Mouse (Mus musculus): ENCODE measurements at regions not wholly inside any gene's neighbourhood (a gene's known extent, or its start where the extent isn't known, plus 50 kb on each side); places are given as distances from the start of the nearest gene placed in this dataset.

GRCm38 (mm10) chr15:93875685-93876084, 280.0 kb upstream of the Prickle1 start:
- no peak overlapping the region for H3K4me3 ChIP-seq (ENCODE audit: low read depth, low read length)
- ATAC-seq (replicated peaks; ENCODE audit: low FRiP score, low TSS enrichment, low read depth), result no peak

GRCm38 (mm10) chr15:93874206-93874605, 278.5 kb upstream of the Prickle1 start:
- ATAC-seq (replicated peaks; ENCODE audit: low FRiP score, low TSS enrichment, low read depth) (no peak), DNase-seq (ENCODE audit: low spot score) (no peak)
- H3K36me3 ChIP-seq (ENCODE audit: control insufficient read depth, insufficient read depth, low read length), result no peaks in the 10 kb centered on the region
- no peak overlapping the region for H3K4me2 ChIP-seq (ENCODE audit: low read length)
- no peak overlapping the region for H3K9ac ChIP-seq (ENCODE audit: low read length)
- H3K4me3 ChIP-seq (ENCODE audit: low read depth, low read length), result no peak overlapping the region
- H3K27me3 ChIP-seq (replicated peaks; ENCODE audit: control insufficient read depth, insufficient read depth, low read length), result no peaks in the 10 kb centered on the region
- H3K9me3 ChIP-seq (ENCODE audit: control insufficient read depth, low read length), result no peaks in the 10 kb centered on the region
- WGBS, result 59% methylated on average over 6 of the region's 6 CpGs
- no peak overlapping the region for H3K27ac ChIP-seq (ENCODE audit: low read depth)
- no peaks in the 10 kb centered on the region for H3K4me1 ChIP-seq (replicated peaks; ENCODE audit: control insufficient read depth, insufficient read depth, low read length)

More at GRCm38 (mm10) chr15:93875685-93876084, 280.0 kb upstream of the Prickle1 start:
- Histone ChIP-seq H3K9me3 (ENCODE audit: control insufficient read depth, low read length) (no peaks in the 10 kb centered on the region), H3K4me1 (replicated peaks; ENCODE audit: control insufficient read depth, insufficient read depth, low read length) (no peaks in the 10 kb centered on the region; the same call in 1 of the 2 replicates), H3K27ac (ENCODE audit: low read depth) (no peak overlapping the region), H3K36me3 (ENCODE audit: control insufficient read depth, insufficient read depth, low read length) (no peaks in the 10 kb centered on the region), H3K4me2 (ENCODE audit: low read length) (no peak overlapping the region), H3K9ac (ENCODE audit: low read length) (no peak overlapping the region), H3K27me3 (replicated peaks; ENCODE audit: control insufficient read depth, insufficient read depth, low read length) (no peaks in the 10 kb centered on the region)
- DNase-seq (ENCODE audit: low spot score), result no peak
- whole genome bisulfite sequencing, result 71% methylated on average over 1 of the region's 1 CpGs

DNA sequence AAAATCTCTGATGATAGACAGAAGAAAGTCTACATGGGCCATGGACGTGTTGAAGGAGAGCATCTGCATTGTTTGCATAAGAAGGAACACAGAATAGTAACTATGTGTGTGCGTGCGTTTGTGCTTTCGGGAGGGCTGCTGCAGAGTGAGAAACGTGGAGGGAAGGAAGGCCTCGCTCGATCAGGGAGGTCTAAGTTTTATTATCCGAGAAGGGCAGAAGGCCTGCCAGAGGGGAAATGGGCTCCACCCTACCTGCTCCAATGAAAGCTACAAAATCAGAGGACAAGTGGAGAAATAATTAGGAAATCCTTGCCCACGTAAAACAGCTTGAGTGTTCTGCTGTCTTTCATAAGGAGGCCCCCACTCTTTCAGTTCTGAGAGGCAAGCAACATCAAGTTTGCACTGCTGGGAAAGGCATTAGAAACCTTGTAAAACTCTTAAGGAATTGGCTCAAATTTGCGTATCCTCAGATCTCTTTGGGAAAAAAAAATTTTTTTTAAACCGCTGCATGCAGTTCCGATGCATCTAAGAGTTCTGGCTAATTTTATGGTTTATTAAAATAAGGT, 261.7 kb upstream of the Prickle1 start:
- Histone ChIP-seq H3K4me2 (ENCODE audit: low read length) (no peak overlapping the region), H3K4me3 (ENCODE audit: low read depth, low read length) (no peak overlapping the region), H3K36me3 (ENCODE audit: control insufficient read depth, insufficient read depth, low read length) (no peaks in the 10 kb centered on the region), H3K27me3 (replicated peaks; ENCODE audit: control insufficient read depth, insufficient read depth, low read length) (no peaks in the 10 kb centered on the region), H3K9ac (ENCODE audit: low read length) (no peak overlapping the region), H3K27ac (ENCODE audit: low read depth) (no peak overlapping the region), H3K9me3 (ENCODE audit: control insufficient read depth, low read length) (no peaks in the 10 kb centered on the region), H3K4me1 (replicated peaks; ENCODE audit: control insufficient read depth, insufficient read depth, low read length) (no peaks in the 10 kb centered on the region)
- ATAC-seq (replicated peaks; ENCODE audit: low FRiP score, low TSS enrichment, low read depth) (no peak), DNase-seq (ENCODE audit: low spot score) (peak; percentile 48)
- 79% methylated on average over 12 of the region's 12 CpGs for WGBS

GRCm38 (mm10) chr15:93853221-93853620, 257.5 kb upstream of the Prickle1 start:
- DNase-seq (ENCODE audit: low spot score) (peak; percentile 32), ATAC-seq (replicated peaks; ENCODE audit: low FRiP score, low TSS enrichment, low read depth) (no peak)
- no peak overlapping the region for H3K9ac ChIP-seq (ENCODE audit: low read length)
- WGBS, result 38% methylated on average over 3 of the region's 3 CpGs
- no peaks in the 10 kb centered on the region for H3K27me3 ChIP-seq (replicated peaks; ENCODE audit: control insufficient read depth, insufficient read depth, low read length)
- no peaks in the 10 kb centered on the region for H3K4me1 ChIP-seq (replicated peaks; ENCODE audit: control insufficient read depth, insufficient read depth, low read length)
- no peak overlapping the region for H3K4me2 ChIP-seq (ENCODE audit: low read length)
- H3K4me3 ChIP-seq (ENCODE audit: low read depth, low read length), result no peak overlapping the region
- no peaks in the 10 kb centered on the region for H3K36me3 ChIP-seq (ENCODE audit: control insufficient read depth, insufficient read depth, low read length)
- H3K9me3 ChIP-seq (ENCODE audit: control insufficient read depth, low read length), result no peaks in the 10 kb centered on the region
- H3K27ac ChIP-seq (ENCODE audit: low read depth), result no peak overlapping the region

GRCm38 (mm10) chr15:93852126-93852525, 256.4 kb upstream of the Prickle1 start:
- 96% methylated on average over 4 of the region's 4 CpGs for WGBS
- H3K27ac ChIP-seq (ENCODE audit: low read depth), result no peak overlapping the region
- no peak overlapping the region for H3K9ac ChIP-seq (ENCODE audit: low read length)
- ATAC-seq (replicated peaks; ENCODE audit: low FRiP score, low TSS enrichment, low read depth) (no peak), DNase-seq (ENCODE audit: low spot score) (peak; percentile 6)
- no peak overlapping the region for H3K4me3 ChIP-seq (ENCODE audit: low read depth, low read length)
- no peaks in the 10 kb centered on the region for H3K27me3 ChIP-seq (replicated peaks; ENCODE audit: control insufficient read depth, insufficient read depth, low read length)
- H3K36me3 ChIP-seq (ENCODE audit: control insufficient read depth, insufficient read depth, low read length), result no peaks in the 10 kb centered on the region
- H3K4me2 ChIP-seq (ENCODE audit: low read length), result no peak overlapping the region
- no peaks in the 10 kb centered on the region for H3K4me1 ChIP-seq (replicated peaks; ENCODE audit: control insufficient read depth, insufficient read depth, low read length)
- no peaks in the 10 kb centered on the region for H3K9me3 ChIP-seq (ENCODE audit: control insufficient read depth, low read length)

GRCm38 (mm10) chr15:93850388-93850787, 254.7 kb upstream of the Prickle1 start:
- H3K36me3 ChIP-seq (ENCODE audit: control insufficient read depth, insufficient read depth, low read length), result no peaks in the 10 kb centered on the region
- ATAC-seq (replicated peaks; ENCODE audit: low FRiP score, low TSS enrichment, low read depth), result no peak
- WGBS, result 88% methylated on average over 6 of the region's 6 CpGs
- H3K27ac ChIP-seq (ENCODE audit: low read depth), result no peak overlapping the region
- H3K4me2 ChIP-seq (ENCODE audit: low read length), result no peak overlapping the region
- no peaks in the 10 kb centered on the region for H3K27me3 ChIP-seq (replicated peaks; ENCODE audit: control insufficient read depth, insufficient read depth, low read length)
- H3K4me1 ChIP-seq (replicated peaks; ENCODE audit: control insufficient read depth, insufficient read depth, low read length), result no peaks in the 10 kb centered on the region
- H3K4me3 ChIP-seq (ENCODE audit: low read depth, low read length), result no peak overlapping the region
- no peaks in the 10 kb centered on the region for H3K9me3 ChIP-seq (ENCODE audit: control insufficient read depth, low read length)
- no peak overlapping the region for H3K9ac ChIP-seq (ENCODE audit: low read length)
- peak; percentile 29 for DNase-seq (ENCODE audit: low spot score)

DNA sequence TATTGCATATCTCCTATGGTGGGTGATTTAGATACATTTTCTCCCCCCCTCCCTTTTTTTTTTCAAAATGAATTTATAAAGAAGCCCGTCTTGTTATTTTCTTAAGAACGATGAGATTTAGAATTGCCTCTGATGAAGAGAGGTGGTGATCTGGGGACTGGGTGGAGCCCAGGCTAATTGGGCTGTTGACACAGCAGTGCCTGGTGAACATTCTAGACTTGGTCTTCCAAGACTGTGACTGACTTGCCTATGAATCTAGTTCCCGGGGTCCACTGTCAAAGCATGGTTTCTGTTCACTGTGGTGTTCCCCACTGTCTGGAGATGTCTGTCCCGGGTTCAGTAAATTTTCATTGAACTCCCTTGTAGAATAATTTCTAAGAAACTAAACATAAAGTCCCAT, 253.1 kb upstream of the Prickle1 start:
- Histone ChIP-seq H3K27ac (ENCODE audit: low read depth) (no peak overlapping the region), H3K4me2 (ENCODE audit: low read length) (no peak overlapping the region), H3K9ac (ENCODE audit: low read length) (no peak overlapping the region), H3K36me3 (ENCODE audit: control insufficient read depth, insufficient read depth, low read length) (no peaks in the 10 kb centered on the region), H3K4me3 (ENCODE audit: low read depth, low read length) (no peak overlapping the region), H3K27me3 (replicated peaks; ENCODE audit: control insufficient read depth, insufficient read depth, low read length) (no peaks in the 10 kb centered on the region), H3K4me1 (replicated peaks; ENCODE audit: control insufficient read depth, insufficient read depth, low read length) (no peaks in the 10 kb centered on the region), H3K9me3 (ENCODE audit: control insufficient read depth, low read length) (no peaks in the 10 kb centered on the region)
- WGBS, result 83% methylated on average over 4 of the region's 4 CpGs
- DNase-seq (ENCODE audit: low spot score) (peak; percentile 38), ATAC-seq (replicated peaks; ENCODE audit: low FRiP score, low TSS enrichment, low read depth) (no peak)

DNA sequence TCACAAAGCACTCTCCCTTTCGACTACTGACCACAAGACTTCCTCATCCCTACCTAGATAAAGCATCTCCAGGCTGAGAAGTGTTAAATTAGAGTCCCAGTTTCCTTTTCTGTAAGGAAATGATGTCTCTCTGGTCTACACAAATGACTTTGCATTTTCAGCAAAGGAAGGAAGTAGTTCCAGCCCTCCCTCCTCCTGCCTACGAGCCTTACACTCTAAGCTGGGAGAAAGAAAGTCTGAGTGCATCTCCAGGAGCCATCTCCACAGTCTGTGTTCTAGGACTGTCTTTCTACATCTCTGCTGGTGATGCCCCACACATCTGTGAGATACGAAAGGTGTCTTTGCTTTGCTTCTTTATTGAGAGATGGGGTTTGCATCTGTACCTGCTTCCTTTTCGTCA, 251.1 kb upstream of the Prickle1 start:
- DNase-seq (ENCODE audit: low spot score) (no peak), ATAC-seq (replicated peaks; ENCODE audit: low FRiP score, low TSS enrichment, low read depth) (no peak)
- H3K9me3 ChIP-seq (ENCODE audit: control insufficient read depth, low read length), result no peaks in the 10 kb centered on the region
- no peak overlapping the region for H3K9ac ChIP-seq (ENCODE audit: low read length)
- no peak overlapping the region for H3K27ac ChIP-seq (ENCODE audit: low read depth)
- 78% methylated on average over 4 of the region's 4 CpGs for WGBS
- H3K4me2 ChIP-seq (ENCODE audit: low read length), result no peak overlapping the region
- H3K4me1 ChIP-seq (replicated peaks; ENCODE audit: control insufficient read depth, insufficient read depth, low read length), result no peaks in the 10 kb centered on the region
- H3K27me3 ChIP-seq (replicated peaks; ENCODE audit: control insufficient read depth, insufficient read depth, low read length), result no peaks in the 10 kb centered on the region
- no peaks in the 10 kb centered on the region for H3K36me3 ChIP-seq (ENCODE audit: control insufficient read depth, insufficient read depth, low read length)
- no peak overlapping the region for H3K4me3 ChIP-seq (ENCODE audit: low read depth, low read length)

- no peak overlapping the region for H3K4me3 ChIP-seq (ENCODE audit: low read depth, low read length)
- WGBS, result 60% methylated on average over 6 of the region's 6 CpGs
- H3K4me2 ChIP-seq (ENCODE audit: low read length), result no peak overlapping the region
- no peaks in the 10 kb centered on the region for H3K27me3 ChIP-seq (replicated peaks; ENCODE audit: control insufficient read depth, insufficient read depth, low read length)
- DNase-seq (ENCODE audit: low spot score) (peak; percentile 25), ATAC-seq (replicated peaks; ENCODE audit: low FRiP score, low TSS enrichment, low read depth) (no peak)
- no peaks in the 10 kb centered on the region for H3K4me1 ChIP-seq (replicated peaks; ENCODE audit: control insufficient read depth, insufficient read depth, low read length)
- no peaks in the 10 kb centered on the region for H3K36me3 ChIP-seq (ENCODE audit: control insufficient read depth, insufficient read depth, low read length)
- H3K9ac ChIP-seq (ENCODE audit: low read length), result no peak overlapping the region
- H3K9me3 ChIP-seq (ENCODE audit: control insufficient read depth, low read length), result no peaks in the 10 kb centered on the region
- no peak overlapping the region for H3K27ac ChIP-seq (ENCODE audit: low read depth)
Measured at GRCm38 (mm10) chr15:93845801-93846200, 250.1 kb upstream of the Prickle1 start.

Data from intestine, embryonic 14.5 days (tissue).